Mouse (Mus musculus) limb, embryonic 15.5 days (tissue): ENCODE results near the gene Nfe2l3. TPM values are rescaled to one million over a fixed set of nuclear protein-coding genes. Genes with fewer than 3 reads are reported as not detected.

Experiments used
- ATAC-seq: fragments of 200-750 bp; cut with Nextera tagmentation; 2 replicates; pipeline ENCODE4 v1.8.0; 2017; ENCODE audit warnings: low read depth, moderate TSS enrichment; ENCODE audit not compliant: insufficient number of reproducible peaks, low FRiP score, low TSS enrichment
- H3K27ac ChIP-seq: fragments of 300-500 bp; sonication (generic); 2 replicates; pipeline ENCODE4 v1.5.1; 2015; ENCODE audit warnings: moderate library complexity, mild to moderate bottlenecking, inconsistent platforms
- H3K27me3 ChIP-seq: fragments of 300-500 bp; sonication (generic); 2 replicates; pipeline ENCODE4 v1.6.1; 2015; ENCODE audit warnings: inconsistent platforms
- H3K36me3 ChIP-seq: fragments of 300-500 bp; sonication (generic); 2 replicates; pipeline ENCODE4 v1.6.1; 2015; ENCODE audit warnings: inconsistent platforms
- H3K4me1 ChIP-seq: fragments of 300-500 bp; sonication (generic); 2 replicates; pipeline ENCODE4 v1.6.1; 2015; ENCODE audit warnings: inconsistent platforms
- H3K4me2 ChIP-seq: fragments of 300-500 bp; sonication (generic); 2 replicates; pipeline ENCODE4 v1.6.1; 2015; ENCODE audit warnings: mild to moderate bottlenecking, inconsistent platforms
- H3K4me3 ChIP-seq: fragments of 300-500 bp; sonication (generic); 2 replicates; pipeline ENCODE4 v1.5.1; 2015; ENCODE audit warnings: mild to moderate bottlenecking, inconsistent platforms
- H3K9ac ChIP-seq: fragments of 300-500 bp; sonication (generic); 2 replicates; pipeline ENCODE4 v1.6.1; 2015; ENCODE audit warnings: inconsistent platforms
- H3K9me3 ChIP-seq: fragments of 300-500 bp; sonication (generic); 2 replicates; pipeline ENCODE4 v1.6.1; 2016; ENCODE audit warnings: inconsistent platforms
- WGBS: fragments of 180-500 bp; shearing (Covaris S2); methylation state at CpG from one replicate; pipeline ENCODE4 v1.1.7; 2015; 5-methylcytosine and 5-hydroxymethylcytosine counted together
- polyA plus RNA-seq: library from polyadenylated mRNA; unstranded; fragments of >200 nt; fragmentation: Nextera tagmentation; extraction: Ambion mirVana; gene quantifications from 2 replicates; pipeline ENCODE4 v1.2.1, GENCODE M21; 2015

The Nfe2l3 gene
- polyA plus RNA-seq, 1 experiment from 2014 or later = 5.9 TPM

DNA sequence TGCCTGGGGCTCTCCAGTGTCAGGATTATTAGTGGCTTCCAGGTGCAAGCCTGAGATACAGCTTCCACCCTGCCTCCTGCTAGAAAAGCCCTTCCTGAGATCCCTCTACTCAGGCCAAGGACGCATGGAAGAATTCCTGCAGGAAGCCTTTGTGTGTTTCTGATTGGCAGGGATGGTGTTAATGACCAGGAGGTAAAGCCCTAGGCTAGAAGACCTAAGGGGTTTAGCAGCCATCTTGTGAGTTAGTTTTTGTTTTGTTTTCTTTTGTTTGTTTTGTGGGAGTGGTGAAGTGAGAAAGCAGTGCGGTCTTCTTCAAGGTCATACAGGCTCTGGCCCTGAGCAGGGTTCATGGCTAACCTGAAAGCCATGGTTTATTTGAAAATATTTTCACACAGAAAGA lies 75.1 kb downstream of the Nfe2l3 start:
- no peaks in the 10 kb centered on the region for H3K36me3 ChIP-seq
- no peaks in the 10 kb centered on the region for H3K9me3 ChIP-seq
- H3K4me3 ChIP-seq = no peak overlapping the region
- H3K27ac ChIP-seq = no peak overlapping the region
- H3K4me1 ChIP-seq = no peaks in the 10 kb centered on the region
- no peak for ATAC-seq
- H3K9ac ChIP-seq = no peak overlapping the region
- no peaks in the 10 kb centered on the region for H3K27me3 ChIP-seq
- 71% methylated on average over 2 of the region's 2 CpGs for WGBS
- no peak overlapping the region for H3K4me2 ChIP-seq

Other genes with a start within 250 kb of the Nfe2l3 start
- gene Hnrnpa2b1, start 37.2 kb downstream of the Nfe2l3 start, polyA plus RNA-seq = 1,549 and 1,691 TPM in 2 replicates
- gene Cbx3, start 37.7 kb downstream of the Nfe2l3 start, polyA plus RNA-seq = 369 and 396 TPM in 2 replicates
- gene Snx10, start 91.2 kb downstream of the Nfe2l3 start, polyA plus RNA-seq = 10.0 and 13.0 TPM in 2 replicates